Mouse (Mus musculus) mature B cell (primary cell): ENCODE results near the gene Sema3e.

Experiments used
- in situ Hi-C: fragments of 300-500 bp; cut with MboI; formaldehyde crosslinking; loops from 2 replicates; pipeline ENCODE4 v1.14.3; 2019

The Sema3e gene

GRCm38 (mm10) chr5:14025205-14026124, at the start of gene Sema3e:
Gene Sema3e, plus strand, starts transcription at chr5:14025276.
- in situ Hi-C loops = no loop called here

GRCm38 (mm10) chr5:13977576-13977975, 47.5 kb upstream of the Sema3e start:
- in situ Hi-C loops = no loop called here

GRCm38 (mm10) chr5:13979156-13979555, 45.9 kb upstream of the Sema3e start:
- in situ Hi-C loops = no loop called here

GRCm38 (mm10) chr5:13982417-13983054, 42.5 kb upstream of the Sema3e start:
- in situ Hi-C loops = no loop called here

- in situ Hi-C loops = no loop called here
Observed at GRCm38 (mm10) chr5:13983608-13984007, 41.5 kb upstream of the Sema3e start.

- in situ Hi-C loops = no loop called here
Observed at GRCm38 (mm10) chr5:13985669-13986068, 39.4 kb upstream of the Sema3e start.

GRCm38 (mm10) chr5:13987123-13987522, 38.0 kb upstream of the Sema3e start:
- in situ Hi-C loops = no loop called here

GRCm38 (mm10) chr5:13988023-13988422, 37.1 kb upstream of the Sema3e start:
- in situ Hi-C loops = no loop called here

- in situ Hi-C loops = no loop called here
Observed at GRCm38 (mm10) chr5:13992734-13993396, 32.2 kb upstream of the Sema3e start.

- in situ Hi-C loops = no loop called here
Observed at GRCm38 (mm10) chr5:14028341-14028740, 3.3 kb downstream of the Sema3e start.

GRCm38 (mm10) chr5:14030796-14031195, 5.7 kb downstream of the Sema3e start:
- in situ Hi-C loops = no loop called here

- in situ Hi-C loops = no loop called here
Observed at GRCm38 (mm10) chr5:14032056-14032455, 7.0 kb downstream of the Sema3e start.

GRCm38 (mm10) chr5:14033302-14033701, 8.2 kb downstream of the Sema3e start:
- in situ Hi-C loops = no loop called here

- in situ Hi-C loops = no loop called here
Observed at GRCm38 (mm10) chr5:14038813-14039496, 13.9 kb downstream of the Sema3e start.

- in situ Hi-C loops = no loop called here
Observed at GRCm38 (mm10) chr5:14040208-14040607, 15.1 kb downstream of the Sema3e start.

- in situ Hi-C loops = no loop called here
Observed at GRCm38 (mm10) chr5:14043116-14043515, 18.0 kb downstream of the Sema3e start.

GRCm38 (mm10) chr5:14043983-14044382, 18.9 kb downstream of the Sema3e start:
- in situ Hi-C loops = no loop called here

- in situ Hi-C loops = no loop called here
Observed at GRCm38 (mm10) chr5:14048660-14049059, 23.6 kb downstream of the Sema3e start.

- in situ Hi-C loops = no loop called here
Observed at GRCm38 (mm10) chr5:14054472-14054871, 29.4 kb downstream of the Sema3e start.

- in situ Hi-C loops = no loop called here
Observed at GRCm38 (mm10) chr5:14059895-14060553, 34.9 kb downstream of the Sema3e start.

- in situ Hi-C loops = no loop called here
Observed at GRCm38 (mm10) chr5:14062918-14063481, 37.9 kb downstream of the Sema3e start.
